Mouse (Mus musculus) cerebellum, adult 9-10 months (tissue): ENCODE results near the gene Aco2.
A peak's percentile ranks its signal among the peaks of the same experiment; 100 is the strongest.

ENCODE experiments used
- DNase-seq: peaks from one replicate; pipeline ENCODE4 v3.0.0; 2022

Aco2 gene

DNA sequence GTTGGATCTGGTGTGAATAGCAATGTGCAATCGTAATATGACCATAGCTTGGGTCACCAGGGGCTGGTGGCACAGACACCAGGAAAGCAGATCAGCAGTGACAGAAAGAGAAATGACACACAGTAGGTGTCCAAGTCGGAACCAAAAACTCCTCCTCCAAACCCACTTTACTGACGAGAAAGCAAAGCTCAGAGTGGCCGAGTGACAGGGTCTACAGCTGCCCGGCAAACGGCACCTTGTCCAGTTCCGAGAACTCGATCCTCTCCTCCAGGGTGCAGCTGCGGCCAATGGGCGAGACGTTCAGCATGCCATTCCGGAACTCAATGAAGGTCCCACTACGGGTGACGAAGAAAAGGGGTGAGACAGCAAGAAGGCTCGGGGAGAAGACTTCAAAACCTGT is 83.3 kb downstream of the Aco2 start:
- peak; percentile 27 for DNase-seq

- DNase-seq = peak; percentile 75
These were observed 84.3 kb downstream of the Aco2 start for GRCm38 (mm10) chr15:81956457-81956856.

GRCm38 (mm10) chr15:81957598-81957997 is 85.5 kb downstream of the Aco2 start:
- peak; percentile 17 for DNase-seq

DNA sequence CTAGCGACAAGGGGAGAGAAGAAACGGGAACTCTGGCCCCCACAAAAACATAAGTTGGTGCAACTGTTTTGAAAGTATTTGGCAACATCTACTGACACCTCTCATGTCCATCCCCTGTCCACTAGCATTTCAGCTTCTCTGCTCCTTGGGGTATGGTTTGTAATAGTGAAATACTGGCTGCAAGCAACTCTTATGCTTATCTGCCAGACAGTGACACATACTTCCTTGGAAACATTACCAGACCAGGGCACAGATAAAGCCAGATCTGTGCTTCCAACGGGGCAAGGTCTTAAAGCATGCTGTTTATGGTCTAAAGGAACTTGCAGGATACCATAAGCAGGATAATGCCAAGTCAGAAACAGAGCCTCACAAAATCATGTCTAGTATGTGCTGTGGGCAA is 86.8 kb downstream of the Aco2 start:
- DNase-seq = peak; percentile 13

GRCm38 (mm10) chr15:81960171-81961077 is 88.3 kb downstream of the Aco2 start, which contains the start of gene Pmm1:
Pmm1 (minus strand) TSS chr15:81960930.
- peak; percentile 99 for DNase-seq

DNA sequence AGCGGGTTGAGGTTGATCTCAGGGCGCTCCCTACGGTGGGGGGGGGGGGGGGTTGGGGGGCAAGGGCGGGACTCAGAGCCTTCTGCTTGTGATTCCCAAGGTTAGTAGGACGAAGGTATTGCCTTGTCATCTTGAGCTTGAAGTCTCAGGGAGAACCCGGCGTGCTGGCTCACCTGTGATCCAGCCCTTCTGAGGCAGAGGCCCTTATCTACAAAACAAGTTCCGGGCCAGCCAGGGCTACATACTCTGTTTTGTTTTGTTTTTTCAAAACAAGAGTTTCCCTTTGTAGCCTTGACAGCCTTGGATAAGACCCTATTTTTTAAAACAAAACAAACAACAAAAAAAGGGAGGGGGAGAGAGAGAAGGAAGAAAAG is 89.0 kb downstream of the Aco2 start:
- no peak for DNase-seq

DNA sequence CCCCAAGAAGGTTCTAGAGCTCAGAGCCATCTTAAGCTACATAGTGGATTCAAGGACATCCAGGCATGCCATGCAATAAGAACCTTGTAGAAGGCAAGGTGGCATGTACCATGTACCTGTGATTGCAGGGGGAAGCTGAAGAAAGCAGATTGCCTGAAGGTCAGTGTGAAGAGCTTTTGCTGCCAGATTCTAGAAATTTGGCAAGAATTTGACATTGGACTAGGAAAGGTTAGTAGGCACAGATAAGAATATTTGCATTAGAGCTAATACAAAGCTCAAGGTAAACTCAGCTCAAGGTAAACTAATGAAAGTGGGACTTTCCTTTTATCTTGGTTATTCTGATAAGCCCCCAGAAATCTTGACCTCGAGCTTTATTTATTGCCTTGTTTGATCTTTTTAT is 92.2 kb downstream of the Aco2 start:
- DNase-seq = no peak
